Mouse (Mus musculus) forebrain, embryonic 14.5 days (tissue): ENCODE data around the gene Amz1. TPM values are rescaled to one million over a fixed set of nuclear protein-coding genes. Genes with fewer than 3 reads are reported as not detected.

Source experiments
- ATAC-seq: fragments of 200-750 bp; cut with Nextera tagmentation; 2 replicates; pipeline ENCODE4 v1.8.0; 2017; ENCODE audit warnings: mild to moderate bottlenecking, moderate library complexity
- DNase-seq: peaks from one replicate; pipeline ENCODE4 v3.0.0-alpha.2; 2015; ENCODE audit warnings: low spot score
- H3K27ac ChIP-seq: fragments of 300-500 bp; sonication (generic); 2 replicates; pipeline ENCODE4 v1.5.1; 2014; ENCODE audit warnings: low read depth, mild to moderate bottlenecking, control low read depth, low read length, moderate library complexity
- H3K27me3 ChIP-seq: fragments of 300-500 bp; sonication (generic); replicated peaks from 2 replicates; pipeline ENCODE4 v1.6.1; 2014; ENCODE audit warnings: low read length, control low read depth, mixed read lengths; ENCODE audit not compliant: control insufficient read depth, insufficient read depth
- H3K36me3 ChIP-seq: fragments of 300-500 bp; sonication (generic); 2 replicates; pipeline ENCODE4 v1.6.1; 2014; ENCODE audit warnings: low read length, control low read depth; ENCODE audit not compliant: control insufficient read depth, insufficient read depth
- H3K4me1 ChIP-seq: fragments of 300-500 bp; sonication (generic); 2 replicates; pipeline ENCODE4 v1.6.1; 2014; ENCODE audit warnings: antibody characterized with exemption, low read length, control low read depth; ENCODE audit not compliant: control insufficient read depth, insufficient read depth
- H3K4me2 ChIP-seq: fragments of 300-500 bp; sonication (generic); 2 replicates; pipeline ENCODE4 v1.6.1; 2014; ENCODE audit warnings: mild to moderate bottlenecking, control low read depth, low read length
- H3K4me3 ChIP-seq: fragments of 300-500 bp; sonication (generic); 2 replicates; pipeline ENCODE4 v1.5.1; 2014; ENCODE audit warnings: low read depth, low read length, control low read depth
- H3K9ac ChIP-seq: fragments of 300-500 bp; sonication (generic); 2 replicates; pipeline ENCODE4 v1.6.1; 2014; ENCODE audit warnings: mild to moderate bottlenecking, low read length, control low read depth, moderate library complexity
- H3K9me3 ChIP-seq: fragments of 300-500 bp; sonication (generic); replicated peaks from 2 replicates; pipeline ENCODE4 v1.6.1; 2016; ENCODE audit warnings: low read length, control low read depth, mixed read lengths; ENCODE audit not compliant: control insufficient read depth
- WGBS: fragments of 180-500 bp; shearing (Covaris S2); extraction: QIAGEN DNeasy Blood & Tissue Kit; methylation state at CpG from one replicate; pipeline ENCODE4 v1.1.7; 2014; 5-methylcytosine and 5-hydroxymethylcytosine counted together
- polyA plus RNA-seq: library from polyadenylated mRNA; unstranded; fragments of >200 nt; fragmentation: Nextera tagmentation; extraction: Ambion mirVana; gene quantifications from 2 replicates; pipeline ENCODE4 v1.2.1, GENCODE M21; 2014

The Amz1 gene
- polyA plus RNA-seq, 1 experiment from 2014 or later, result 2.6 TPM

DNA sequence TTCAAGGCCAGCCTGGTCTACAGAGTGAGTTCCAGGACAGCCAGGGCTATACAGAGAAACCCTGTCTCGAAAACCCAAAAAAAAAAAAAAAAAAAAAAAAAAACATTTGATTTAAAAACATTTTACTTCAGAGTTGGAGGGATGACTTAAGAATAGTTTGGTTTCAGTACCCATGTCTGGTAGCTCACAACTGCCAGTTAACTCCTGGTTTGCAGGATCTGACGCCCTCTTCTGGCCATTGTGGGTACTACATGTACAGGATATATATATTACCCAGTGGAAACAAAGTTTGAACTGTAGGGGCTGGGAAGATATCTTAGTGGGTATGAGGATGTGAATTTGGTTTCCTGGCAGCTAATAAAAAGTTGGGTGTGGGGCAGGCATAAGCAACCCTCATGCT is 27.0 kb downstream of the Amz1 start:
- DNase-seq, result peak; percentile 36
- Histone ChIP-seq H3K4me1 (peaks cover 6% of the 10 kb centered on the region; the same call in 1 of the 2 replicates), H3K27ac (no peak overlapping the region), H3K4me2 (no peak overlapping the region), H3K9me3 (0 out of 2 replicates have a peak, but pooled peaks cover 2% of the 10 kb centered on the region), H3K9ac (no peak overlapping the region), H3K36me3 (0 out of 2 replicates have a peak, but pooled peaks cover 3% of the 10 kb centered on the region), H3K4me3 (no peak overlapping the region), H3K27me3 (no peaks in the 10 kb centered on the region)
- WGBS, result 0% methylated on average over 1 of the region's 2 CpGs
- ATAC-seq, result no peak

DNA sequence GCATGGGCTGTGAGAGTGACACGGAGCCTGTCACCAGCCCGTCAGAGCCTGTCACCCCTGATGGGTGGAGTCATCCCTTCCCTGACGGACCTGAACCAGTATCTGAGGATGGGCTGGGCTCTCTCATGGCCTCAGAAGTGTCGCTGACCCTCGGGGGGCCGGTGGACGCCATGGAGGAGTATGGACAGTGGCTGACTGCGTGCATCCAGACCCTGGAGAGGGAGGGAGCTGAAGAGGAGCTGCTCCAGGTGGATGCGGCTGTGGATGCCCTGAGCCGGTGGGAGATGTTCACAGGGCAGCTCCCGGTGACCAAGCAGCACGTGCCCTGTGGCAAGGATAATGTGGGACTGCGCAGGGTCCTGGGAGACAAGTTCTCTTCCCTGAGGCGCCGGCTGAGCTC is 28.1 kb downstream of the Amz1 start:
- WGBS, result 91% methylated on average over 15 of the region's 15 CpGs
- Histone ChIP-seq H3K9me3 (0 out of 2 replicates have a peak, but pooled peaks cover 2% of the 10 kb centered on the region), H3K27ac (no peak overlapping the region), H3K4me3 (no peak overlapping the region), H3K27me3 (no peaks in the 10 kb centered on the region), H3K4me1 (peaks cover 6% of the 10 kb centered on the region; the same call in 1 of the 2 replicates), H3K36me3 (0 out of 2 replicates have a peak, but pooled peaks cover 4% of the 10 kb centered on the region), H3K4me2 (no peak overlapping the region), H3K9ac (no peak overlapping the region)
- ATAC-seq (no peak), DNase-seq (no peak)

DNA sequence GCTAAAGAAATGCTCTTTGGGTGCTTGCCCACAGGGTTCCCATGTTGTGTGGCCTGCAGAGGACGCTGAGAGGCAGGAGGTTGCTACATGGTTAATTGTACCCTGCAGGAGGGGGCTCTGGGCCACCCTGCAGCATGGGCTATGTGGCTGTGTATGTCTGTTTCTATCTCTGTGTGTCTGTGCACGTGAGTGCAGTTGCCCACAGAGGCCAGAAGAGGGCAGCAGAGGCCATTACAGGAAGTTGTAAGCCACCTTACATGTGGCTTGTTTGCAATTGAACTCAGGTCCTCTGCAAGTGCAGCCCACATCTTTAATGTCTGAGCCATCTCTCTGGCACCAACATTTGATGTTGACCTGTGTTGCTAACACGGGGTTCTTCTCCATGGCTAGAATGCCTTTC is 28.7 kb downstream of the Amz1 start:
- H3K4me3 ChIP-seq, result no peak overlapping the region
- no peak overlapping the region for H3K27ac ChIP-seq
- WGBS, result 96% methylated on average over 3 of the region's 3 CpGs
- DNase-seq (no peak), ATAC-seq (no peak)
- no peak overlapping the region for H3K4me2 ChIP-seq
- H3K9me3 ChIP-seq, result 0 out of 2 replicates have a peak, but pooled peaks cover 2% of the 10 kb centered on the region
- H3K27me3 ChIP-seq, result no peaks in the 10 kb centered on the region
- H3K36me3 ChIP-seq, result peaks cover 9% of the 10 kb centered on the region; the same call in 1 of the 2 replicates
- H3K4me1 ChIP-seq, result peaks cover 6% of the 10 kb centered on the region; the same call in 1 of the 2 replicates
- no peak overlapping the region for H3K9ac ChIP-seq

DNA sequence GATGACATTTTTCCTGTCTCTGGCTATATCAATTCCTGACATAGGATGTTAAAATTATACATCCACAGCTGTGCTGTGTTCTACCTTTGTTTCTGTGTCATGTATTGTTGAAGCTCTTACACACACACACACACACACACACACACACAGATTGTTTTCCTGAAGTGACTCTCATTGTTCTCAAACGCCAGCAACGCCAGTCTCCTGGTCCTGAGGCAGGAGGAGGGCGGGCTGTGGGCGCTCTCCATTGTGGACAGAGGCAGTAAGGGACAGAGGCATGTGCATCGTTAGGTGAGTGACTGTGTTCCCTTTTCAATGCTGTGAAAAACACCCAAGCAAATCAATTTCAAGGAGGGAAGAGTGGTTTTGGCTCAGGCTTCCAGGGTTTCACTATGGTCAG is 29.3 kb downstream of the Amz1 start:
- H3K4me1 ChIP-seq, result peaks cover 6% of the 10 kb centered on the region; the same call in 1 of the 2 replicates
- no peak overlapping the region for H3K4me2 ChIP-seq
- DNase-seq (no peak), ATAC-seq (no peak)
- H3K4me3 ChIP-seq, result no peak overlapping the region
- H3K27me3 ChIP-seq, result no peaks in the 10 kb centered on the region
- H3K36me3 ChIP-seq, result peaks cover 12% of the 10 kb centered on the region; the same call in 1 of the 2 replicates
- H3K27ac ChIP-seq, result no peak overlapping the region
- 30% methylated on average over 5 of the region's 5 CpGs for WGBS
- H3K9ac ChIP-seq, result no peak overlapping the region
- H3K9me3 ChIP-seq, result 0 out of 2 replicates have a peak, but pooled peaks cover 2% of the 10 kb centered on the region

DNA sequence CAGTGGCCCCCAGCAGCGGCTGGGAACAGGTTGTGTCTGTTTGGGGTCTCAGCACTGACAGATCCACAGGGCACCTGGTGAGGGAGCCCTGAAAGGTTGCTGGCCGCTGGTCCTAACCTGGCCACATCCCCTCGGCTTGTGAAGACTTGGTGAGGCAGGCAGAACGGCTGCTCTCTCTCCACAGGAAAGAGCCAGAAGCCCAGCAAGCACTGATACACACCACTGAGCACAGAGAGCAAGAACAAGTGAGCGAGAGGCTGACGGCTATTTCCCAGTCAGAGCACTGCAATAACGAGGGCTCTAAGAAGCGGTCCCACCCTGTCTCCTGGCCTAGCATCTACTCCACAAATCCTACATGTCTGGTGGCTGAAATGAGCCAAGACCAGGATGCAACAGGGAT is 34.9 kb downstream of the Amz1 start:
- no peak overlapping the region for H3K9ac ChIP-seq
- H3K27ac ChIP-seq, result no peak overlapping the region
- 79% methylated on average over 8 of the region's 8 CpGs for WGBS
- no peak overlapping the region for H3K4me3 ChIP-seq
- no peak overlapping the region for H3K4me2 ChIP-seq
- no peaks in the 10 kb centered on the region for H3K27me3 ChIP-seq
- H3K4me1 ChIP-seq, result no peaks in the 10 kb centered on the region
- peaks cover 48% of the 10 kb centered on the region for H3K36me3 ChIP-seq
- H3K9me3 ChIP-seq, result no peaks in the 10 kb centered on the region
- no peak for ATAC-seq
- no peak for DNase-seq

DNA sequence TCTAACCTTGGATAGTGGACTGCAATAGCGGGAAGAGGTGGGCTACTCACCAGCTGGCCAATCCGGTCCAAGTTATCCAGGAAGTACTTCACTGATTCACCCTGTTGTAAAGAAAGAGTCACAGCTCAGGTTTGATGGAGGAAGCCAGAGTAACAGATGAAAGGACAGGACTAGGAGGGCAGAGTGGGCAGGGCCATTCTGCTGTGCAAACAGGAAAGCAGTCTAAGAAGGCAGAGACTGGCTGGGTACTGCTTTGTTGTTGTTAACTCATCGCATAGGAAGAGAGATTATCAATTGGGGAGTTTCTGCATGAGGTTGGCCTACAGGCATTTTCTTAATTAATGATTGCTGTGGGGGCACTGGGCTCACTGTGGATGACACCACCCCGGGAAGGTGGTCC is 38.6 kb downstream of the Amz1 start:
- WGBS, result 85% methylated on average over 4 of the region's 4 CpGs
- peaks cover 41% of the 10 kb centered on the region for H3K36me3 ChIP-seq

DNA sequence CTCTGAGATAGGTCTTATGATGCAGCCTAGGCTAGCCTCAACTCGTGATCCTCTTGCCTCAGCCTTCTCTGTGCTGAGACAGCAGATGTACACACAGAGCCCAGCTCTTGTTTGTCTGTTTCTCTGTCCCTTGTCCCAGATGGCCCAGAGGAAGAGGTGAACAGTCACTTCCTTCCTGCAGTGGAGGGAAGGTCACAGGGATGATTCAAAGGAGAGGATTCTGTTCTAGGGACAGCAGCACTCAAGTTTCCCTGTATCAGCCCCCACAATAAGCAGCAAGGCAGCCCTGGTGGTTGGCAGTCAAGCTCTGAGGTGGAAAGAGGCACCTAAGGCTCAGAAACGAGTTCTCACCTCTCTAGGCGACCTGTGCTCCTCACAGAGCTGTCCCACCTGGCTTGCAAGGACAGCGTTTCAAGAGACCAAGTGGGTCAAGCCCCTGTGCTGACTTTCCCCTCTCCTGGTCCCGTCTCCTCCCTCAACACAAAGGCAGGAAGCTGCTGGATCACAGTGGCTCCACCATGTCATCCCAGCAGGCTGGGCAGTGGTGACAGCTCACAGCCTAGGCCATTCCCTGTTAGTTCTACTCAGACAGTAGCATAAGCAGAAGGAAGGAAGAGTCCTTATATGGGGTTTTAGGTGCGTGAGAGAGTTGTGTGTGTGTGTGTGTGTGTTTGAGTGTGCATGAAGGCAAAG is 41.1 kb downstream of the Amz1 start:
- H3K9ac ChIP-seq, result no peak overlapping the region
- H3K36me3 ChIP-seq, result peaks cover 24% of the 10 kb centered on the region
- DNase-seq (no peak), ATAC-seq (no peak)
- peaks cover 12% of the 10 kb centered on the region for H3K4me1 ChIP-seq
- whole genome bisulfite sequencing, result 70% methylated on average over 6 of the region's 6 CpGs
- no peak overlapping the region for H3K4me3 ChIP-seq
- H3K27ac ChIP-seq, result no peak overlapping the region; the same call in 1 of the 2 replicates
- H3K4me2 ChIP-seq, result no peak overlapping the region
- no peaks in the 10 kb centered on the region for H3K27me3 ChIP-seq
- no peaks in the 10 kb centered on the region for H3K9me3 ChIP-seq

More for the DNA sequence above, 38.6 kb downstream of the Amz1 start:
- Histone ChIP-seq H3K4me3 (no peak overlapping the region), H3K4me2 (no peak overlapping the region), H3K9me3 (no peaks in the 10 kb centered on the region), H3K27ac (no peak overlapping the region), H3K27me3 (no peaks in the 10 kb centered on the region), H3K9ac (no peak overlapping the region), H3K4me1 (no peaks in the 10 kb centered on the region; the same call in 1 of the 2 replicates)
- DNase-seq (no peak), ATAC-seq (no peak)

DNA sequence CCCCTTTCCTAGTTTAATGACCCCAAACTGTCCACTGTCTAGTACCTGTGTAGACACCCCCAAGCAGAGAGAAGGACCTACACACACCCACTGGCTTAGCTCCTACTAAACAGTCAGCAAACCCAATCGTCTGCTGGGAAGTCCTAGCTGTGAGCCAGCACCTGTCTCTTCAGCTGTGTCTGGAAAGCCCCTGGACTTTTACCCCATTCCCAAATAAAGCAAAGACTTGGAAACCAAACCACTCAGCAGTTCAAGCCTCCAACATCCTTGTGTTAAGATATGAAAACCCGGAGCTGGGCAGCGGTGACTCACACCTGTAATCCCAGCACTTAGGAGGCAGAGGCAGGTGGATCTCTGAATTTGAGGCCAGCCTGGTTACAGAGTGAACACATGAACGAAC is 42.6 kb downstream of the Amz1 start:
- no peaks in the 10 kb centered on the region for H3K9me3 ChIP-seq
- H3K4me3 ChIP-seq, result no peak overlapping the region
- H3K4me2 ChIP-seq, result no peak overlapping the region
- H3K9ac ChIP-seq, result no peak overlapping the region
- DNase-seq (no peak), ATAC-seq (no peak)
- 0 out of 2 replicates have a peak, but pooled peaks cover 11% of the 10 kb centered on the region for H3K36me3 ChIP-seq
- no peak overlapping the region for H3K27ac ChIP-seq
- WGBS, result 89% methylated on average over 4 of the region's 4 CpGs
- no peaks in the 10 kb centered on the region for H3K27me3 ChIP-seq
- peaks cover 12% of the 10 kb centered on the region for H3K4me1 ChIP-seq

DNA sequence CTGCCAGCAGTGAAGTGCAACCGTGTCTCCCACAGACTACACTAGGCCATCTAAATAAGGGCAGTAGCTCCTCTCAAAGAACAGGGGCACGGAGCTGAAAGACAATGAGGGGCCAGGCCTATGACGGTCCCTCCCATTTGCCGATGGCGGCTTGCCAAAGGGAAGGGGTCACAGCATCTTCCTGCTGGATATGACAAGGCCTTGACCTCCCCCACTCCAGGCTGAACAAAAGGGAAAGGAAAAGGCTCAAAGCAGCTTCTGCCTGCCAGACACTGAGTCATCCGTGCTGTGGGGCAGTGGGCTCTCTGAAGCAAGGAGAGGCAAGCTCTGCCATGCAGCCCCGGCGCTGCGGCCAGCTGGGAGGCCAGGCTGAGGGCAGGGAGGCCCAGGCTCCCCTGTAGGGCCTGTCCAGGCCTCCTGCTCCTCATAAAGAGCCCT is 43.8 kb downstream of the Amz1 start:
- no peak overlapping the region for H3K4me2 ChIP-seq

More for the DNA sequence above, 43.8 kb downstream of the Amz1 start:
- peak; percentile 71 for DNase-seq
- no peak overlapping the region for H3K4me3 ChIP-seq
- ATAC-seq, result peak; percentile 55
- no peaks in the 10 kb centered on the region for H3K27me3 ChIP-seq
- peak overlapping the region; percentile 71 for H3K27ac ChIP-seq
- 3% methylated on average over 9 of the region's 9 CpGs for WGBS
- peaks cover 12% of the 10 kb centered on the region for H3K4me1 ChIP-seq
- no peaks in the 10 kb centered on the region for H3K9me3 ChIP-seq
- no peak overlapping the region for H3K9ac ChIP-seq
- 0 out of 2 replicates have a peak, but pooled peaks cover 5% of the 10 kb centered on the region for H3K36me3 ChIP-seq
